Mouse (Mus musculus) ES-E14 (cell line): ENCODE data around the gene Rassf4. TPM values are rescaled to one million over a fixed set of nuclear protein-coding genes. Genes with fewer than 3 reads are reported as not detected.

Experiments used
- DNase-seq: peaks from one replicate; pipeline ENCODE4 v3.0.0-alpha.2; 2013; ENCODE audit warnings: low read depth, low spot score
- H3K27ac ChIP-seq: 2 replicates; pipeline ENCODE4 v1.5.1; 2012; ENCODE audit warnings: low read depth, mild to moderate bottlenecking, low read length, moderate library complexity, mixed read lengths; ENCODE audit not compliant: poor library complexity, insufficient read depth, severe bottlenecking
- H3K36me3 ChIP-seq: 2 replicates; pipeline ENCODE4 v1.6.1; 2012; ENCODE audit warnings: mild to moderate bottlenecking, low read length, moderate library complexity, mixed read lengths; ENCODE audit not compliant: control insufficient read depth, poor library complexity, insufficient read depth, severe bottlenecking
- H3K4me1 ChIP-seq, 2 experiments: fragments of 150-350 bp in 1 of 2; sonication (generic) in 1 of 2; 2 replicates each; pipeline ENCODE4 v1.6.1; 2012; ENCODE audit warnings: low read length in 2 of 2, mild to moderate bottlenecking in 1 of 2, mixed read lengths in 1 of 2; ENCODE audit not compliant: control insufficient read depth in 2 of 2, insufficient read depth in 2 of 2, poor library complexity in 1 of 2
- H3K4me3 ChIP-seq, 2 experiments: fragments of 150-350 bp in 1 of 2; sonication (generic) in 1 of 2; 2 replicates each; pipeline ENCODE4 v1.5.1; 2012; ENCODE audit warnings: low read length in 2 of 2, low read depth in 1 of 2, mild to moderate bottlenecking in 1 of 2, mixed read lengths in 1 of 2; ENCODE audit not compliant: insufficient read depth in 1 of 2, poor library complexity in 1 of 2, severe bottlenecking in 1 of 2
- H3K9ac ChIP-seq: 2 replicates; pipeline ENCODE4 v1.6.1; 2012; ENCODE audit warnings: low read depth, mild to moderate bottlenecking, low read length, mixed read lengths; ENCODE audit not compliant: poor library complexity, insufficient read depth, severe bottlenecking
- H3K9me3 ChIP-seq: fragments of 150-350 bp; sonication (generic); 2 replicates; pipeline ENCODE4 v1.6.1; 2012; ENCODE audit warnings: low read depth, mild to moderate bottlenecking, low read length; ENCODE audit not compliant: control insufficient read depth, insufficient read depth
- CHD2 ChIP-seq: IDR thresholded peaks from 2 replicates; pipeline ENCODE4 v1.6.1; 2014; ENCODE audit warnings: mild to moderate bottlenecking, low read depth, low read length, inconsistent platforms
- HCFC1 ChIP-seq: IDR thresholded peaks from 2 replicates; pipeline ENCODE4 v1.6.1; 2012; ENCODE audit warnings: low read length, inconsistent platforms, borderline replicate concordance; ENCODE audit not compliant: insufficient read depth
- MAFK ChIP-seq: IDR thresholded peaks from 2 replicates; pipeline ENCODE4 v1.6.1; 2014; ENCODE audit warnings: mild to moderate bottlenecking, low read depth, low read length, inconsistent platforms; ENCODE audit not compliant: insufficient read depth
- ZC3H11A ChIP-seq: IDR thresholded peaks from 2 replicates; pipeline ENCODE4 v1.6.1; 2012; ENCODE audit warnings: low read depth, mild to moderate bottlenecking, inconsistent platforms, low read length, borderline replicate concordance
- ZNF384 ChIP-seq: IDR thresholded peaks from 2 replicates; pipeline ENCODE4 v1.6.1; 2012; ENCODE audit warnings: low read depth, low read length, inconsistent platforms
- in situ Hi-C, 2 experiments: fragments of 600-800 bp; cut with MboI; formaldehyde crosslinking; loops; one replicate each; pipeline ENCODE4 v1.15.1; 2025; ENCODE audit warnings: low sequenced_read_pairs in 2 of 2, inconsistent platforms in 1 of 2; ENCODE audit not compliant: unreplicated experiment in 2 of 2
- total RNA-seq: library from RNA; depleted of rRNA; stranded (reverse); fragments of 300-350 nt; gene quantifications from 2 replicates; pipeline ENCODE4 v1.2.3, GENCODE M21; 2012

Gene Rassf4
- total RNA-seq, 1 experiment = 2.8 TPM

DNA sequence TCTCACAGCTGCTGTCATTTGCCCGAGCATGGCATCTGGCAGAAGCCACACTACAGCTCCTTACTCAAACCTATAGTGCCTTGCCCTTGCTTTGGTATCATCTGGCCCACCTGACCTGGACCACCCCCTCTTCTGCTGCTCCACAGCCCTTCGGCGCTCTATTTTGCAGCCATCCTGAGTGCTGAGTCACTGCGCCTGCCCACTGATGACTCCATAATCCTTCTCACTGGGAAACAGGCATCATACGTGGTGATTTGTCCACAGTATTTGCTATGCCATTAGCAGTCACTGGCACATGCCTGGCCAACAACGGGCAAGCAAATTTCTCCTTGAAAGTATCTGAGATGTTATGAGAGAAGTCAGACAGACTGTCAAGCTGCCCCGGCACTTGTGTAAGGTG is 23.9 kb downstream of the Rassf4 start:
- Histone ChIP-seq H3K4me1 (no peaks in the 10 kb centered on the region), H3K27ac (no peak overlapping the region), H3K9ac (no peak overlapping the region), H3K36me3 (no peaks in the 10 kb centered on the region), H3K9me3 (no peaks in the 10 kb centered on the region), H3K4me3 (no peak overlapping the region)
- in situ Hi-C loops = loop anchor here in 1 of 2 experiments (5.0 kb wide), 1 partner anchor 47 kb away; no protein-coding TSS in a partner anchor
- DNase-seq = no peak
- TF ChIP-seq HCFC1 = no peak
- no peak for TF ChIP-seq ZNF384
- no peak for TF ChIP-seq MAFK
- TF ChIP-seq ZC3H11A = no peak
- TF ChIP-seq CHD2 = no peak

DNA sequence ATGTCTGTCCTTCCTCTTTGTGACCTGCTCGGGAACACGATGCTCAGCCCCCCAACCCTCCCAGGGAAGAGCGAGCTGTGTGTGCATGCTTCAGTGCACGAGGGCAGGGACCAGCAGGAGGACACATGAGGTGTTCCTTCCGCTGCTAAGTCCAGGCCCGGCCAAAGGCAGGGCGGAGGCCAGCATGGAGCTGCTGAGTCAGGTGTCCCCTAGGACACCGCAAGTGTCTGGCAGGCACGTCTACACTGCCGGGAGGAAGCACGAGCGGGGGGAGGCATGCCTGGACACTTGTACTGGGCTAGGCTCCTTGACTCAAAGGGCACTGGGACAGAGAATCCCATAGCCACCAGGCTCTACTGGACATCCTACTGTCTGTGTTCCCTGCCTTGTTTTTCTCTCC is 26.0 kb downstream of the Rassf4 start:
- Histone ChIP-seq H3K27ac (no peak overlapping the region), H3K4me3 (no peak overlapping the region), H3K4me1 (peaks cover 0 to 2% of the 10 kb centered on the region in 2 experiments; a peak in 1 of 4 replicates), H3K9me3 (no peaks in the 10 kb centered on the region), H3K36me3 (no peaks in the 10 kb centered on the region), H3K9ac (no peak overlapping the region)
- no peak for DNase-seq
- in situ Hi-C loops = no loop called here
- TF ChIP-seq ZC3H11A (no peak), HCFC1 (no peak), ZNF384 (no peak), CHD2 (no peak), MAFK (no peak)

DNA sequence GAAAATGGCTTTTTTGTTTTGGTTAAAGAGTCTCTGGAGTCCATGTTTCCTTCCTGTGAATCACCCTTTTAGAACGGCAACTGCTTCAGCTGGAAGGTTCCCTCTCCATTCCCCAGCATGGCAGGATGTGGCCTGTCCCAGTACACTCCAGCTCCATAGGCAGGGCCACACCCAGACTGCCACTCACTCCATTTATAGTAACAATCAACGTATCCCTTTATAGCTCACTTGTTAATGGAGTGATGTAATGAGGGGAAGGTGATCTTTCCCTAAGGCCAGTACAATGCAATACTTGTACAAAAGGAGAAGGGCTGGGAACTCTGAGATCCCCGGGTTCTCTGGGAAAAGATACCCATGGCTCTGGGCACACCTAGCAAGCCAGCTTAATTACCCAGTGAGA is 29.4 kb downstream of the Rassf4 start:
- H3K9me3 ChIP-seq = no peaks in the 10 kb centered on the region
- H3K4me1 ChIP-seq = peaks cover 2 to 3% of the 10 kb centered on the region in 2 experiments; a peak in 2 of 4 replicates
- no peaks in the 10 kb centered on the region for H3K36me3 ChIP-seq
- in situ Hi-C loops = no loop called here
- H3K4me3 ChIP-seq = no peak overlapping the region
- no peak overlapping the region for H3K27ac ChIP-seq
- H3K9ac ChIP-seq = no peak overlapping the region
- TF ChIP-seq ZNF384 = no peak
- TF ChIP-seq ZC3H11A = no peak
- TF ChIP-seq MAFK = no peak
- TF ChIP-seq HCFC1 = no peak
- no peak for TF ChIP-seq CHD2
- no peak for DNase-seq

DNA sequence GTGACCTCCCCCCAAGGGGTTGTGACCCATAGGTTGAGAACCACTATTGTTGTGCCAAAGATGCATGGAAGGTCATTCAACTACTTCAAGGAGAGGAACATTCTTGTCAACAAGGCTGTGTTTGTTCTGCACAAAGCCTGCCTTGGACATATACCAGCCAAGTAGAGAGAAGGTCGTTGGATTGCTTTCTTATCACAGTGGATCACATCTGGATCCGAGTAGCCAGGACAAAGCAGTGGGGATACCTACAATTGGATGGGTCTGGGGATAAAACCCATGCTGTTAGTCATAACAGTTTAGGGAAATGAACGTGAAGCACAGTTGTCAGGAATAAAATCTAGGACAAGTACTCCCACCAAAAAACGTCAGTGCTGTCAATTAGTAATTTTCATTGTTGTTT is 29.9 kb downstream of the Rassf4 start:
- in situ Hi-C loops = no loop called here
- Histone ChIP-seq H3K4me1 (peaks cover 2 to 3% of the 10 kb centered on the region in 2 experiments; a peak in 2 of 4 replicates), H3K9ac (no peak overlapping the region), H3K27ac (no peak overlapping the region), H3K9me3 (no peaks in the 10 kb centered on the region), H3K36me3 (no peaks in the 10 kb centered on the region), H3K4me3 (no peak overlapping the region)
- DNase-seq = no peak
- no peak for TF ChIP-seq CHD2
- no peak for TF ChIP-seq HCFC1
- TF ChIP-seq ZNF384 = no peak
- TF ChIP-seq ZC3H11A = no peak
- no peak for TF ChIP-seq MAFK

DNA sequence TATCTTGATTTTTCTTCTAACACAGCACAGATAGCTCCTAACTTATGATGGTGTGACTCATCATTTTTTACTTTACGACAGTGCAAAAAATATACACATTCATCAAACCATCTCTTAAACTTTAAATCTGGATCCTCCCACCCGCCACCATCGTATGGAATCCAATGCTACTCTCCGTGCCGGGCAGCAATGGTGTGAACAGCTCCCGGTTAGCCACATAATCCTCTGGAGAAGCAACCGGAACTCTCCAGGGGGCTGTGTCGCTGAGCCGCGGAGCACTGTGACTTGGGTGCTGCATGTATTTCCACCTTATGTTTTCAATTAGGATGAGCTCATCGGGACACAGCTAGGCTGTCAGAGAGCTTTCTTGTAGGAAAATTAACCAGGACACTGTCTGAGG is 30.8 kb downstream of the Rassf4 start:
- Histone ChIP-seq H3K4me1 (peaks cover 2 to 3% of the 10 kb centered on the region in 2 experiments; a peak in 2 of 4 replicates), H3K9ac (no peak overlapping the region), H3K4me3 (no peak overlapping the region), H3K9me3 (no peaks in the 10 kb centered on the region), H3K27ac (no peak overlapping the region), H3K36me3 (no peaks in the 10 kb centered on the region)
- in situ Hi-C loops = no loop called here
- TF ChIP-seq ZC3H11A = no peak
- TF ChIP-seq ZNF384 = no peak
- no peak for TF ChIP-seq HCFC1
- TF ChIP-seq CHD2 = no peak
- TF ChIP-seq MAFK = no peak
- DNase-seq = no peak
